Mouse (Mus musculus): ENCODE results near the gene Rac3. TPM values are rescaled to one million over a fixed set of nuclear protein-coding genes. Genes with fewer than 3 reads are reported as not detected.
"Not testable (repeated sequence)": the region's sequence is repeated elsewhere in the genome, so short reads cannot be mapped to it uniquely, and the experiment has no call there.

Rac3 gene
- polyA plus RNA-seq, 1 experiment from 2014 or later: 1.9 TPM

- Histone ChIP-seq H3K4me3 (ENCODE audit: control insufficient read depth in 1 of 2, insufficient read depth in 1 of 2, low read depth in 1 of 2, low read length in 2 of 2) (no peak overlapping the region), H3K4me2 (ENCODE audit: low read length) (no peak overlapping the region), H3K27me3 (ENCODE audit: control insufficient read depth, insufficient read depth, low read length) (peaks cover 40% of the 10 kb centered on the region), H3K36me3 (ENCODE audit: control insufficient read depth, insufficient read depth, low read length) (peaks cover 13% of the 10 kb centered on the region), H3K9ac (ENCODE audit: low read length) (no peak overlapping the region), H3K4me1 (ENCODE audit: control insufficient read depth in 2 of 2, insufficient read depth in 2 of 2, low read length in 2 of 2) (peaks cover 7 to 17% of the 10 kb centered on the region in 2 experiments; a peak in 3 of 4 replicates), H3K27ac (replicated peaks in 1 of 2; ENCODE audit: control insufficient read depth in 1 of 2, insufficient read depth in 1 of 2, low read depth in 2 of 2, low read length in 2 of 2) (no peak overlapping the region), H3K9me3 (ENCODE audit: control insufficient read depth, low read length) (no peaks in the 10 kb centered on the region)
- ATAC-seq (ENCODE audit: insufficient number of reproducible peaks, insufficient read depth, low FRiP score, low read depth): no peak
- 78% methylated on average over 7 of the region's 7 CpGs for WGBS
Measured at GRCm38 (mm10) chr11:120723509-120723908, 2.2 kb downstream of the Rac3 start.

GRCm38 (mm10) chr11:120726243-120727168 lies 5.2 kb downstream of the Rac3 start:
- Histone ChIP-seq H3K36me3 (ENCODE audit: control insufficient read depth, insufficient read depth, low read length) (no peaks in the 10 kb centered on the region), H3K27me3 (ENCODE audit: control insufficient read depth, insufficient read depth, low read length) (peaks cover 44% of the 10 kb centered on the region), H3K27ac (replicated peaks in 1 of 2; ENCODE audit: control insufficient read depth in 1 of 2, insufficient read depth in 1 of 2, low read depth in 2 of 2, low read length in 2 of 2) (no peak overlapping the region), H3K9ac (ENCODE audit: low read length) (peak overlapping the region; percentile 36), H3K9me3 (ENCODE audit: control insufficient read depth, low read length) (no peaks in the 10 kb centered on the region), H3K4me1 (ENCODE audit: control insufficient read depth in 2 of 2, insufficient read depth in 2 of 2, low read length in 2 of 2) (peaks cover 2 to 12% of the 10 kb centered on the region in 2 experiments; a peak in 3 of 4 replicates), H3K4me3 (ENCODE audit: control insufficient read depth in 1 of 2, insufficient read depth in 1 of 2, low read depth in 1 of 2, low read length in 2 of 2) (peak overlapping the region; percentile 52 to 59), H3K4me2 (ENCODE audit: low read length) (peak overlapping the region; percentile 78)
- 21% methylated on average over 32 of the region's 36 CpGs for WGBS
- ATAC-seq (ENCODE audit: insufficient number of reproducible peaks, insufficient read depth, low FRiP score, low read depth): no peak; the same call in 1 of the 2 replicates

GRCm38 (mm10) chr11:120727169-120727527 lies 5.9 kb downstream of the Rac3 start, which contains the start of gene Dcxr:
Gene Dcxr (minus strand): TSS chr11:120727281.
- H3K27me3 ChIP-seq (ENCODE audit: control insufficient read depth, insufficient read depth, low read length): peaks cover 38% of the 10 kb centered on the region
- ATAC-seq (ENCODE audit: insufficient number of reproducible peaks, insufficient read depth, low FRiP score, low read depth): peak; percentile 79
- H3K4me1 ChIP-seq (ENCODE audit: control insufficient read depth in 2 of 2, insufficient read depth in 2 of 2, low read length in 2 of 2): peaks cover 0 to 5% of the 10 kb centered on the region in 2 experiments; a peak in 2 of 4 replicates
- no peak within 1 kb of the TSS for H3K27ac ChIP-seq (replicated peaks in 1 of 2; ENCODE audit: control insufficient read depth in 1 of 2, insufficient read depth in 1 of 2, low read depth in 2 of 2, low read length in 2 of 2)
- H3K4me2 ChIP-seq (ENCODE audit: low read length): peak within 1 kb of the TSS; percentile 78
- H3K9me3 ChIP-seq (ENCODE audit: control insufficient read depth, low read length): no peaks in the 10 kb centered on the region
- peak within 1 kb of the TSS; percentile 52 to 59 for H3K4me3 ChIP-seq (ENCODE audit: control insufficient read depth in 1 of 2, insufficient read depth in 1 of 2, low read depth in 1 of 2, low read length in 2 of 2)
- 1% methylated on average over 14 of the region's 14 CpGs for whole genome bisulfite sequencing
- H3K36me3 ChIP-seq (ENCODE audit: control insufficient read depth, insufficient read depth, low read length): no peaks in the 10 kb centered on the region
- H3K9ac ChIP-seq (ENCODE audit: low read length): peak within 1 kb of the TSS; percentile 36

GRCm38 (mm10) chr11:120727564-120727963 lies 6.3 kb downstream of the Rac3 start:
- no peak overlapping the region for H3K27ac ChIP-seq (replicated peaks in 1 of 2; ENCODE audit: control insufficient read depth in 1 of 2, insufficient read depth in 1 of 2, low read depth in 2 of 2, low read length in 2 of 2)
- H3K9me3 ChIP-seq (ENCODE audit: control insufficient read depth, low read length): no peaks in the 10 kb centered on the region
- H3K27me3 ChIP-seq (ENCODE audit: control insufficient read depth, insufficient read depth, low read length): peaks cover 34% of the 10 kb centered on the region
- H3K4me2 ChIP-seq (ENCODE audit: low read length): peak overlapping the region; percentile 78; the same call in 1 of the 2 replicates
- WGBS: 64% methylated on average over 12 of the region's 12 CpGs
- H3K4me1 ChIP-seq (ENCODE audit: control insufficient read depth in 2 of 2, insufficient read depth in 2 of 2, low read length in 2 of 2): peaks cover 0 to 7% of the 10 kb centered on the region in 2 experiments; a peak in 1 of 4 replicates
- no peak overlapping the region for H3K4me3 ChIP-seq (ENCODE audit: control insufficient read depth in 1 of 2, insufficient read depth in 1 of 2, low read depth in 1 of 2, low read length in 2 of 2)
- H3K36me3 ChIP-seq (ENCODE audit: control insufficient read depth, insufficient read depth, low read length): no peaks in the 10 kb centered on the region
- H3K9ac ChIP-seq (ENCODE audit: low read length): no peak overlapping the region
- ATAC-seq (ENCODE audit: insufficient number of reproducible peaks, insufficient read depth, low FRiP score, low read depth): no peak

- no peaks in the 10 kb centered on the region for H3K36me3 ChIP-seq (ENCODE audit: control insufficient read depth, insufficient read depth, low read length)
- H3K9ac ChIP-seq (ENCODE audit: low read length): no peak overlapping the region
- ATAC-seq (ENCODE audit: insufficient number of reproducible peaks, insufficient read depth, low FRiP score, low read depth): no peak
- no peak overlapping the region for H3K4me3 ChIP-seq (ENCODE audit: control insufficient read depth in 1 of 2, insufficient read depth in 1 of 2, low read depth in 1 of 2, low read length in 2 of 2)
- no peaks in the 10 kb centered on the region for H3K9me3 ChIP-seq (ENCODE audit: control insufficient read depth, low read length)
- peaks cover 2 to 7% of the 10 kb centered on the region in 2 experiments; a peak in 1 of 4 replicates for H3K4me1 ChIP-seq (ENCODE audit: control insufficient read depth in 2 of 2, insufficient read depth in 2 of 2, low read length in 2 of 2)
- H3K27me3 ChIP-seq (ENCODE audit: control insufficient read depth, insufficient read depth, low read length): peaks cover 23% of the 10 kb centered on the region
- no peak overlapping the region for H3K27ac ChIP-seq (replicated peaks in 1 of 2; ENCODE audit: control insufficient read depth in 1 of 2, insufficient read depth in 1 of 2, low read depth in 2 of 2, low read length in 2 of 2)
- 61% methylated on average over 11 of the region's 11 CpGs for WGBS
- no peak overlapping the region for H3K4me2 ChIP-seq (ENCODE audit: low read length)
Measured at GRCm38 (mm10) chr11:120728530-120729240, 7.4 kb downstream of the Rac3 start.

- ATAC-seq (ENCODE audit: insufficient number of reproducible peaks, insufficient read depth, low FRiP score, low read depth); H3K27ac ChIP-seq (replicated peaks in 1 of 2; ENCODE audit: control insufficient read depth in 1 of 2, insufficient read depth in 1 of 2, low read depth in 2 of 2, low read length in 2 of 2); H3K4me1 ChIP-seq (ENCODE audit: control insufficient read depth in 2 of 2, insufficient read depth in 2 of 2, low read length in 2 of 2); H3K36me3 ChIP-seq (ENCODE audit: control insufficient read depth, insufficient read depth, low read length); H3K9me3 ChIP-seq (ENCODE audit: control insufficient read depth, low read length); H3K4me3 ChIP-seq (ENCODE audit: control insufficient read depth in 1 of 2, insufficient read depth in 1 of 2, low read depth in 1 of 2, low read length in 2 of 2); H3K9ac ChIP-seq (ENCODE audit: low read length): not testable (repeated sequence)
- peak overlapping the region; percentile 39 for H3K4me2 ChIP-seq (ENCODE audit: low read length)
- H3K27me3 ChIP-seq (ENCODE audit: control insufficient read depth, insufficient read depth, low read length): peaks cover 23% of the 10 kb centered on the region
- WGBS: 2% methylated on average over 18 of the region's 21 CpGs
Measured at GRCm38 (mm10) chr11:120729432-120730050, 8.3 kb downstream of the Rac3 start.

- Histone ChIP-seq H3K9ac (ENCODE audit: low read length) (no peak overlapping the region), H3K27me3 (ENCODE audit: control insufficient read depth, insufficient read depth, low read length) (peaks cover 20% of the 10 kb centered on the region), H3K27ac (replicated peaks in 1 of 2; ENCODE audit: control insufficient read depth in 1 of 2, insufficient read depth in 1 of 2, low read depth in 2 of 2, low read length in 2 of 2) (no peak overlapping the region), H3K9me3 (ENCODE audit: control insufficient read depth, low read length) (no peaks in the 10 kb centered on the region), H3K4me3 (ENCODE audit: control insufficient read depth in 1 of 2, insufficient read depth in 1 of 2, low read depth in 1 of 2, low read length in 2 of 2) (no peak overlapping the region), H3K36me3 (ENCODE audit: control insufficient read depth, insufficient read depth, low read length) (no peaks in the 10 kb centered on the region), H3K4me1 (ENCODE audit: control insufficient read depth in 2 of 2, insufficient read depth in 2 of 2, low read length in 2 of 2) (peaks cover 2 to 7% of the 10 kb centered on the region in 2 experiments; a peak in 1 of 4 replicates), H3K4me2 (ENCODE audit: low read length) (no peak overlapping the region)
- 84% methylated on average over 10 of the region's 10 CpGs for WGBS
- no peak for ATAC-seq (ENCODE audit: insufficient number of reproducible peaks, insufficient read depth, low FRiP score, low read depth)
Measured at GRCm38 (mm10) chr11:120730331-120730870, 9.1 kb downstream of the Rac3 start.

Measured in heart, embryonic 14.5 days (tissue).